8 mouse cellular contexts compared by ENCODE assay signal in the genomic region with DNA sequence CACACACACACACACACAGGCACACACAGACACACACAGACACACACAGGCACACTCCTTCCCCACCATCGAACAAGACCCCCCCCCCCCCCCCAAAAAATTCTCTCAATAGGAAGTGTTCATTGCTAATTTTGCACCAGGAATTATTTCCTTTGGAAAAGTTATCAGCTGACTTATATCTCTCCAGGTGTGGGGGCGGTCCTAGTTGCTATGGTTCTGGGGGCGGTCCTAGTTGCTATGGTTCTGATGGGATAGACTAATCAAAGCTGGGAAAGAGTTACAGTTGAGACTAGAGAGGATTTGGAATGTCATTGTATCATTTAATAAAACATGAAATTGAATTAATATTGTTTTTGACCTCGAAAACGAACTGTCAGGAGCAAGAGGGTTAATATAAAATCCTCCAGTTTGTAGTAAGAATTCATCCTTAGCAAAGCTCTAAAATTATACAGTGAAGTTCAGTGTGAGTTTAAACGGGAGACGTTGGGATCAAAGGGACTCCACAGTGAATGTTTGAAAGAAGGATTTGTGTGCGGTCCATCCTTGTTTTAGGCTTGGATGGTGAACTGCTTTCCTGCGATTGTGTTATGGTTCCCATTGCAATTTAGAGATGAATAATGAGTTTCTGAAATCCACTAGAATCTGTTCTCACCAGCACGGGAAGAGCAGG. TPM values are rescaled to one million over a fixed set of nuclear protein-coding genes. Genes with fewer than 3 reads are reported as not detected.
A peak's percentile ranks its signal among the peaks of the same experiment; 100 is the strongest.
DNase-seq lines count a peak whose midpoint lies in the region; ATAC-seq and TF ChIP-seq lines count a peak whose summit lies in the region.
"Had no signal": no experiment of that assay in that cellular context is flagged by ENCODE, and none has a peak within 500 bp of the region (broad histone marks: within the 10 kb centered on the region; RNA-seq: fewer than 3 reads in every experiment).

No protein-coding gene starts in this region.

- peak; percentile 70; the same call in 1 of the 2 replicates for ATAC-seq in forebrain, embryonic 12.5 days (ENCODE audit: low FRiP score)

- H3K4me1 ChIP-seq in forebrain, embryonic 12.5 days = peaks cover 14% of the 10 kb centered on the region; the same call in 1 of the 2 replicates
- peaks cover 4% of the 10 kb centered on the region for H3K4me1 ChIP-seq in olfactory bulb, adult 2 months (ENCODE audit: control insufficient read depth, insufficient read depth, low read length)

- peak overlapping the region; percentile 54 for H3K4me2 ChIP-seq in forebrain, embryonic 12.5 days

- peak; percentile 33 for DNase-seq in left cerebral cortex, postnatal 4 days
- no peak for DNase-seq in left cerebral cortex, adult 18-20 months (ENCODE audit: low spot score in 2 of 2)
- DNase-seq in layer of hippocampus, postnatal 10 days (ENCODE audit: low spot score in 2 of 2) = peak; percentile 28 to 40
- no peak for DNase-seq in ovary, postnatal 14 days (ENCODE audit: low spot score)
- no peak for DNase-seq in adrenal gland, postnatal 14 days

- H3K36me3 ChIP-seq in forebrain, embryonic 12.5 days (replicated peaks) = no peaks in the 10 kb centered on the region

- TF ChIP-seq POLR2A in olfactory bulb, adult 2 months (IDR thresholded peaks at IDR 0.05; ENCODE audit: insufficient read depth, low read depth, low read length) = no peak

- no peak for TF ChIP-seq CTCF in olfactory bulb, adult 2 months (IDR thresholded peaks at IDR 0.05; ENCODE audit: insufficient read depth, low read depth, low read length)

- intact Hi-C loops in left cerebral cortex, postnatal 4 days (cut with DNase I) = no loop called here

- no peaks in the 10 kb centered on the region for H3K9me3 ChIP-seq in forebrain, embryonic 12.5 days

- no peaks in the 10 kb centered on the region for H3K27me3 ChIP-seq in forebrain, embryonic 12.5 days

- WGBS in forebrain, embryonic 12.5 days = 34% methylated on average over 10 of the region's 10 CpGs
- 29% methylated on average over 10 of the region's 10 CpGs for WGBS in olfactory bulb, adult 2 months

- no peak overlapping the region for H3K27ac ChIP-seq in forebrain, embryonic 12.5 days
- H3K27ac ChIP-seq in olfactory bulb, adult 2 months (ENCODE audit: insufficient read depth, low read depth, low read length) = no peak overlapping the region

- peak overlapping the region; percentile 36; the same call in 1 of the 2 replicates for H3K9ac ChIP-seq in forebrain, embryonic 12.5 days

- peak overlapping the region; percentile 34 for H3K4me3 ChIP-seq in forebrain, embryonic 12.5 days (replicated peaks)
- peak overlapping the region; percentile 46 for H3K4me3 ChIP-seq in olfactory bulb, adult 2 months (ENCODE audit: insufficient read depth, low read depth, low read length)

RNA-seq across cellular contexts. Expression of a gene that starts 4.0 kb away (rescaled TPM):
- total RNA-seq in left cerebral cortex, postnatal 4 days (2021) = not detected
- total RNA-seq in left cerebral cortex, adult 18-20 months (2021) = not detected
- polyA plus RNA-seq in forebrain, embryonic 12.5 days (2016; fragmentation: Nextera tagmentation; extraction: Ambion mirVana) = not detected in 2 replicates
- not detected for total RNA-seq in layer of hippocampus, postnatal 10 days (2021)
- polyA plus RNA-seq in olfactory bulb, adult 2 months (2012; ENCODE audit: insufficient read depth, insufficient read length, low replicate concordance, missing spikeins) = not detected in 2 replicates
- total RNA-seq in adrenal gland, postnatal 14 days (2021) = not detected in 2 replicates
- total RNA-seq: left cerebral cortex, postnatal 10 days had no signal

Comparison
In these comparisons a context has a peak if more than half of its experiments do, and no peak if none do; other contexts are left out.
1. DNase-seq: peak in left cerebral cortex, postnatal 4 days (single experiment) and layer of hippocampus, postnatal 10 days (2 of 2); none in left cerebral cortex, adult 18-20 months (0 of 2), ovary, postnatal 14 days (single experiment) and adrenal gland, postnatal 14 days (single experiment).